Mouse (Mus musculus) myocyte (in vitro differentiated cells): Measurements from ENCODE around the gene Gpr171. TPM values are rescaled to one million over a fixed set of nuclear protein-coding genes. Genes with fewer than 3 reads are reported as not detected.
"Not testable (repeated sequence)": the region's sequence is repeated elsewhere in the genome, so short reads cannot be mapped to it uniquely, and the experiment has no call there.

Experiments used
- H3K27me3 ChIP-seq: one replicate; pipeline ENCODE4 v1.6.1; 2011; ENCODE audit not compliant: control insufficient read depth, insufficient read depth, insufficient read length
- H3K36me3 ChIP-seq: one replicate; pipeline ENCODE4 v1.6.1; 2011; ENCODE audit not compliant: control insufficient read depth, insufficient read depth
- H3K4me2 ChIP-seq: one replicate; pipeline ENCODE4 v1.6.1; 2011; ENCODE audit warnings: low read depth, control low read depth
- H3K4me3 ChIP-seq: one replicate; pipeline ENCODE4 v1.5.1; 2011; ENCODE audit warnings: mild to moderate bottlenecking, control low read depth, moderate library complexity
- H3K79me2 ChIP-seq: one replicate; pipeline ENCODE4 v1.6.1; 2011; ENCODE audit not compliant: control insufficient read depth, insufficient read depth
- H3ac ChIP-seq: one replicate; pipeline ENCODE4 v1.6.1; 2011; ENCODE audit not compliant: control insufficient read depth, insufficient read length
- CEBPB ChIP-seq: IDR thresholded peaks from 2 replicates; pipeline ENCODE4 v1.6.1; 2011; ENCODE audit warnings: mild to moderate bottlenecking, moderate library complexity; ENCODE audit not compliant: poor library complexity, insufficient read depth, severe bottlenecking
- E2F4 ChIP-seq: IDR thresholded peaks from one replicate; pipeline ENCODE4 v1.6.1; 2011; ENCODE audit warnings: mild to moderate bottlenecking, control low read depth, moderate library complexity; ENCODE audit not compliant: insufficient read depth
- MAX ChIP-seq: IDR thresholded peaks from one replicate; pipeline ENCODE4 v1.6.1; 2011; ENCODE audit warnings: low read depth, mild to moderate bottlenecking, control low read depth
- MYOD1 ChIP-seq, 3 experiments: IDR thresholded peaks; one replicate each; pipeline ENCODE4 v1.6.1; 2011; ENCODE audit warnings: control low read depth in 2 of 3, low read depth in 2 of 3, mild to moderate bottlenecking in 2 of 3, moderate library complexity in 1 of 3; ENCODE audit not compliant: insufficient read length in 2 of 3, control insufficient read depth in 1 of 3
- MYOG ChIP-seq, 3 experiments: IDR thresholded peaks; one replicate each; pipeline ENCODE4 v1.6.1; 2011; ENCODE audit warnings: control low read depth in 2 of 3, low read depth in 2 of 3, mild to moderate bottlenecking in 2 of 3; ENCODE audit not compliant: insufficient read length in 2 of 3, control insufficient read depth in 1 of 3, insufficient read depth in 1 of 3
- POLR2A ChIP-seq: IDR thresholded peaks from one replicate; pipeline ENCODE4 v1.6.1; 2011; ENCODE audit warnings: low read depth, mild to moderate bottlenecking, control low read depth, moderate library complexity; ENCODE audit not compliant: insufficient read length
- POLR2AphosphoS2 ChIP-seq: IDR thresholded peaks from one replicate; pipeline ENCODE4 v1.6.1; 2011; ENCODE audit warnings: low read depth, control low read depth; ENCODE audit not compliant: insufficient read length
- REST ChIP-seq: IDR thresholded peaks from one replicate; pipeline ENCODE4 v1.6.1; 2011; ENCODE audit warnings: mild to moderate bottlenecking, control low read depth, moderate library complexity; ENCODE audit not compliant: insufficient read depth, insufficient read length
- SRF ChIP-seq: IDR thresholded peaks from one replicate; pipeline ENCODE4 v1.6.1; 2011; ENCODE audit warnings: low read depth; ENCODE audit not compliant: control insufficient read depth, insufficient read length
- TCF12 ChIP-seq: IDR thresholded peaks from one replicate; pipeline ENCODE4 v1.6.1; 2011; ENCODE audit warnings: mild to moderate bottlenecking, control low read depth; ENCODE audit not compliant: poor library complexity, insufficient read depth, severe bottlenecking
- TCF3 ChIP-seq: IDR thresholded peaks from one replicate; pipeline ENCODE4 v1.6.1; 2011; ENCODE audit warnings: low read depth, control low read depth; ENCODE audit not compliant: insufficient read length
- USF1 ChIP-seq: IDR thresholded peaks from one replicate; pipeline ENCODE4 v1.6.1; 2011; ENCODE audit warnings: low read depth, mild to moderate bottlenecking, control low read depth, moderate library complexity
- polyA plus RNA-seq: library from polyadenylated mRNA; unstranded; fragments of >200 nt; fragmentation: generic; extraction: Trizol; gene quantifications from one replicate; pipeline ENCODE4 v1.2.1, GENCODE M21; 2012; ENCODE audit warnings: missing spikeins

Gpr171 gene
- polyA plus RNA-seq, 1 experiment = not detected

DNA sequence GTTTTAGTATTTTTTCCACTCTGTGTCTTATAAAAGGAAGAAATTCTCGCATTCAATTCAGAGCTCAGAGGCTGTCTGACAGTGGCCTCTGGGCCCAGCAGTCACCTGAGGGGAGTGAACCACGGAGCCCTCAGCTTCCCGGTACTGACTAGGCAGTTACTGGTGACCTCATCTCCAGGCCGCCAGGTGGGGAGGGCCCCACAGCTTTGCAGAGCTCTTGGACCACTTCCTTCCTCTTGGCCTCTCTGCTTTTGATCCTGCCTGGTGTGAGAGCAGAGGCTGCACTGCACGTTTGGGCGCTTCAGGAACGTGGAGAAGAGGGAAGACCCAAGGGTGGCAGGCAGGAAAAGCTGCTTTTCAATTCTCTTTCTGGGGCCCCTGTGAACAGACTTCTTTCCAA lies 20.7 kb downstream of the Gpr171 start:
- H3K4me2 ChIP-seq = no peak overlapping the region
- no peak overlapping the region for H3K4me3 ChIP-seq
- H3ac ChIP-seq = no peak overlapping the region
- no peaks in the 10 kb centered on the region for H3K79me2 ChIP-seq
- H3K27me3 ChIP-seq = peaks cover 1% of the 10 kb centered on the region
- TF ChIP-seq POLR2AphosphoS2 = no peak
- no peak for TF ChIP-seq MYOG (IDR thresholded peaks at IDR 0.05; ENCODE audit: control insufficient read depth in 1 of 3, insufficient read depth in 1 of 3, insufficient read length in 2 of 3, low read depth in 2 of 3)
- TF ChIP-seq MYOD1 (IDR thresholded peaks at IDR 0.05; ENCODE audit: control insufficient read depth in 1 of 3, insufficient read length in 2 of 3, low read depth in 2 of 3) = no peak
- no peak for TF ChIP-seq E2F4
- no peak for TF ChIP-seq TCF12
- TF ChIP-seq POLR2A = no peak
- TF ChIP-seq MAX = no peak
- TF ChIP-seq CEBPB = no peak
- H3K36me3 ChIP-seq = no peaks in the 10 kb centered on the region

DNA sequence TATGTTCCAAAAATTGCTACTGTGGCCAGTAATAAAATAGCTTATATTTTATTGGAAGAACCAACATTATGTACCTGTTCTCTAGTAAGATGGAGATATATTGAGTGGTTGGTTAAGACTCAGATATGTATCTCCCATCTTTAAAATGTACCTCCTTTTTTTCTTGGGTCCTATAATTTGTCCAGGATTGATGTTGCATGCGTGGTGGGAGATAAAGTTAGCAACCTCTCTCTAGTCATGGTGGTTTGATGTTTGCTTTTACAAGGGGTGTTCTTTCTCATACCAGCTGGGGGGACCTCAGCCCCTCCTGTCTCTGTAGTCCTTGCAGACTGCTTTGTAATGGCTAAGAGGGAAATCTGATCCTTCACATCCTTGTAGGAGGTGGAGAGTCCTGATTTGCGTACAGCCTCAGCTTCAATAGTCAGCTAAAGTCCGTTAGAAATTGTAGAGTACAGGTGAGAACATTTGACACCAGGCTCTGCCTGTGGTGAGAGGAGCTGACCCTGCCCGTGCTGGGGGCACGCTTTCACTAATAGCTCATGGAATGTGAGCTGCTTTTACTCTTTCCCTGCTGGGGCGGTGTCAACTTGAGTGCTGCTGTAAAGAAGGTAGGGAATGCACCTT lies 21.2 kb downstream of the Gpr171 start:
- Histone ChIP-seq H3K4me2 (no peak overlapping the region), H3ac (no peak overlapping the region), H3K36me3 (no peaks in the 10 kb centered on the region), H3K4me3 (no peak overlapping the region), H3K27me3 (peaks cover 5% of the 10 kb centered on the region), H3K79me2 (no peaks in the 10 kb centered on the region)
- TF ChIP-seq CEBPB = no peak
- no peak for TF ChIP-seq MYOG (IDR thresholded peaks at IDR 0.05; ENCODE audit: control insufficient read depth in 1 of 3, insufficient read depth in 1 of 3, insufficient read length in 2 of 3, low read depth in 2 of 3)
- TF ChIP-seq TCF12 = no peak
- TF ChIP-seq SRF = no peak
- no peak for TF ChIP-seq E2F4
- TF ChIP-seq POLR2AphosphoS2 = no peak
- no peak for TF ChIP-seq MAX
- TF ChIP-seq TCF3 = no peak
- no peak for TF ChIP-seq USF1
- no peak for TF ChIP-seq REST
- no peak for TF ChIP-seq POLR2A
- TF ChIP-seq MYOD1 (IDR thresholded peaks at IDR 0.05; ENCODE audit: control insufficient read depth in 1 of 3, insufficient read length in 2 of 3, low read depth in 2 of 3) = no peak

DNA sequence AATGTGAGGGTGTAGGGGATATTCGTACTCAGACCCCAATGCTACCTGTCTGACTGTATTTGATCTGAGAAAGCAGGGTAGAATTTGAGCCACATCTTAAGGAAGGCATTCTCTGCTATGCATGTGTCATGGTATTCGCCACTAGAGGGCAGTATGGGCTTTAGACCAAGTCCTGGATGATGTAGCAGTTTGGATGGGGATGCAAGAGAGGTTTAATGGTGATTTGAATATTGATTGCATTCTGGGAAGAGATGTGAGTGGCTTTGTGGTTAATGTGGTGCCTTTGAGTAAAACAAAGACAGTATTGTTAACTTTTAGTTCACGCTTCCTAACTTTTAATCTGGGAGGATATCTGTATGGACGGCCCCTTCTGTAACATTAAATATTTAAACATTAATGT lies 22.3 kb downstream of the Gpr171 start:
- Histone ChIP-seq H3K4me3 (no peak overlapping the region), H3K36me3 (no peaks in the 10 kb centered on the region), H3K4me2 (no peak overlapping the region), H3ac (no peak overlapping the region), H3K79me2 (no peaks in the 10 kb centered on the region), H3K27me3 (peaks cover 5% of the 10 kb centered on the region)
- TF ChIP-seq MYOG (IDR thresholded peaks at IDR 0.05; ENCODE audit: control insufficient read depth in 1 of 3, insufficient read depth in 1 of 3, insufficient read length in 2 of 3, low read depth in 2 of 3) (no peak), SRF (no peak), USF1 (no peak), POLR2AphosphoS2 (no peak), MYOD1 (IDR thresholded peaks at IDR 0.05; ENCODE audit: control insufficient read depth in 1 of 3, insufficient read length in 2 of 3, low read depth in 2 of 3) (no peak), E2F4 (no peak), POLR2A (no peak), TCF3 (no peak), MAX (no peak), CEBPB (no peak), REST (no peak), TCF12 (no peak)

DNA sequence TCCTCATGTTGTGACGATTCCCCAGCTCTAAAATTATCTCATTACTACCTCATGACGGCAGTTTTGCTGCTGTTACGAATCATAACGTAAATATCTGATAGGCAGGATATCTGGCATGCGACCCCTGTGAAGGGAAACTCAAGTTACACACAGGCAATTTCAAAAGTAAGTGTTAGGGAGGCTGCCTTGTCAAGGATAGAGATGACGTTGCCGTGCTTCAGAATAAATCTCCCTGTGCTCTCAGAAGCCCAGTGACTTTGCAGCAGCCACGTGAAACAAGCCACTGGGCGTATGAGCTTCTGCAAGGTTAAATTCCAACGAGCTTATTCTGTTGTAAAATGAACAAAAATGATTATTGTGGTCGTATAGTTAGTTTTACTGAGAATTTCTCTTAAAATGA lies 23.0 kb downstream of the Gpr171 start:
- no peaks in the 10 kb centered on the region for H3K36me3 ChIP-seq
- TF ChIP-seq MYOD1 (IDR thresholded peaks at IDR 0.05; ENCODE audit: control insufficient read depth in 1 of 3, insufficient read length in 2 of 3, low read depth in 2 of 3) = no peak
- no peak for TF ChIP-seq MAX
- TF ChIP-seq MYOG (IDR thresholded peaks at IDR 0.05; ENCODE audit: control insufficient read depth in 1 of 3, insufficient read depth in 1 of 3, insufficient read length in 2 of 3, low read depth in 2 of 3) = no peak
- TF ChIP-seq SRF = no peak
- TF ChIP-seq TCF12 = no peak
- TF ChIP-seq E2F4 = no peak
- no peak for TF ChIP-seq TCF3
- no peaks in the 10 kb centered on the region for H3K79me2 ChIP-seq
- H3K4me3 ChIP-seq = no peak overlapping the region
- H3K4me2 ChIP-seq = no peak overlapping the region
- H3ac ChIP-seq = no peak overlapping the region
- peaks cover 5% of the 10 kb centered on the region for H3K27me3 ChIP-seq

DNA sequence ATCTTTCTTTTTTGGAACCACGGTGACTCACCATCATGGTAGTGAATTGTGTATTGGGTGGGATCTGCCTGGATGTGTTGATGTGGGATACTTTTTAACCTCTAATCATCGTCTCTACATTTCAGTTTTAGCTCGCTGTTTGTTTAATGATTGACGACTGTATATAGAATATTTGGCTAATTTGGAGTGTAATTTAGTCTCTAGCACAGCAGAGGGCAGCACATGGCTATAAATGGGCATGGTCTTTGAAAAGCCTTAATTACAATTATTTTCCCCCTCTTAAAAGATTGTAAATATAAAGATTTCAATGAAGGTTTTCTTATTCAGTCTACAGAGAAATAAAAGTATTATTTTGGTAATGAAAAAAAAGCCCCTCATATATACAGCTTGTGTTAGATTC lies 24.3 kb downstream of the Gpr171 start:
- H3K4me3 ChIP-seq = no peak overlapping the region
- H3K36me3 ChIP-seq = no peaks in the 10 kb centered on the region
- TF ChIP-seq POLR2AphosphoS2 = no peak
- TF ChIP-seq TCF3 = no peak
- TF ChIP-seq SRF = no peak
- TF ChIP-seq TCF12 = no peak
- TF ChIP-seq REST = no peak
- no peak for TF ChIP-seq MAX
- no peak for TF ChIP-seq MYOD1 (IDR thresholded peaks at IDR 0.05; ENCODE audit: control insufficient read depth in 1 of 3, insufficient read length in 2 of 3, low read depth in 2 of 3)
- no peak for TF ChIP-seq USF1
- no peak for TF ChIP-seq MYOG (IDR thresholded peaks at IDR 0.05; ENCODE audit: control insufficient read depth in 1 of 3, insufficient read depth in 1 of 3, insufficient read length in 2 of 3, low read depth in 2 of 3)
- no peak for TF ChIP-seq E2F4
- no peak for TF ChIP-seq CEBPB
- no peak for TF ChIP-seq POLR2A
- H3K4me2 ChIP-seq = no peak overlapping the region
- no peak overlapping the region for H3ac ChIP-seq
- H3K79me2 ChIP-seq = no peaks in the 10 kb centered on the region
- H3K27me3 ChIP-seq = peaks cover 5% of the 10 kb centered on the region

DNA sequence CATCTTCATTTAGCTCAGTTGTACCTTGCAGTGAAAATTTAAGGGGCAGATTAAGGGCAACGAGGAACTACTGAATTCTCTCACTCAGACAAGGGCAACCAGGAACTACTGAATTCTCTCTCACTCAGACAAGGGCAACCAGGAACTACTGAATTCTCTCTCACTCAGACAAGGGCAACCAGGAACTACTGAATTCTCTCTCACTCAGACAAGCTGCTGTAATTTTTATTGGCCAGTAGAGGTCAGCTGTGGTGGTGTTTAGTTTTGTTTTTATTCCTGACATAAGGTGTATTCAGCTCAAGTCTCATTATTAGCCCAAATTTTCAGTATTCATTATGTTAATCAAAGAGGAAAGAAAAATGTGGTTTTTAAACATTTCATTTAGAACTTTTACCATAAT lies 32.5 kb downstream of the Gpr171 start:
- not testable (repeated sequence) for H3ac ChIP-seq, H3K36me3 ChIP-seq, H3K27me3 ChIP-seq, H3K79me2 ChIP-seq, H3K4me2 ChIP-seq, H3K4me3 ChIP-seq
